Mouse (Mus musculus) WW6 (cell line): ENCODE results near the gene Tiam1.
"Not testable (repeated sequence)": the region's sequence is repeated elsewhere in the genome, so short reads cannot be mapped to it uniquely, and the experiment has no call there.

Experiments
- DNase-seq: peaks from one replicate; pipeline ENCODE4 v3.0.0-alpha.2; 2013; ENCODE audit warnings: low read depth, low spot score

Tiam1 gene

DNA sequence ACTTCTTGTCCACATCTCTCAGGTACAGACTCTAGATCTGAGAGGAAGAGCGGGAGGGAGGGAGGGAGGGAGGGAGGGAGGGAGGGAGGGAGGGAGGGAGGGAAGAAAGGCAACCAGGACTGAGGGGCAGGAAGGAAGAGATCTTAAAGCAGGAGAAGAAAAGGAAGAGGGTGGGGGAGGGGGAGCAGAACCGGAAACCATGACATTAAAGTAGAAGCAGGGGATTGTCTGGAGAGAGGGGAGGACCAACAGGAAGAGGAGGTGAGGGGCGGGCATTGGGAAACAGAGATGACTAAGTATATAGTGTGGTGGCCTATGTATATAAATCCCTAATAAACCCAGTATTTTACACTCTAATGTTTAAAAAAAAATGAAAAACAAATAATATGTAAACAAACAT, 34.1 kb downstream of the Tiam1 start:
- no peak for DNase-seq

DNA sequence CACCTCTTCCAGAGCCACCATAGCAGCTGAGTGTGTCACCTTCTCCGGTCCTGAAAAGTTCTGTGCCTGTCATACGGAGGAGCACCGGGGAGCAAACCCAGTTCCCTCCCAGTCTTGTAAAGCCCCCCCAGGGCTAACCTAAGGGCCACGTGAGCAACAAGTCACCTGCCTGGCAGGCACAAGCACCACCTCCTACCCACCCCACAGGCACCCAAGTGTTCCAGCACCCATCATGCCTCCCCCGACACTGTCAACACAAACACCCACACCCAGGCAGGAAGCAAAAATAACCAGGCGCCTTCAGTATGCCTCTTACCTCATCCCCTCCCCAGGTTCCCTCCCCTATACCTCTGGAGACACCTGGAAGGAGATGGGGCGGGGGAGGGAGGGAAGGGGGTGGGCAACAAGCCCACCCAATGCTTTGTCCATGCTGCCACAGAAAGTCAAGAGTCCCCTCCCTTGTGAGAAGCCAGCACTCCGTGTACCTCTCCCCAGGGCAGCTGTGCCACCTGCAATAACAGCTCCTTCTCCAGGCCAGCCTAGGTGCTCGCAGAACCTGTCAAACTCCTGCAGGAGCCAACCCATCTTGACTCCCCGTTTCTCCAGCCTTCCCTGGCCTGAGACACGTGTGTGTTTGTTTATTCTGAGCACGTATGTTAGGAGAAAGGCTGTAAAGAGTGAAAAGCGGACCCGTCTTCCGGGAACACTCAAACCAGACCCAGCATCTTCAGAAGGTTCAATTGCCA, 38.7 kb downstream of the Tiam1 start:
- no peak for DNase-seq

DNA sequence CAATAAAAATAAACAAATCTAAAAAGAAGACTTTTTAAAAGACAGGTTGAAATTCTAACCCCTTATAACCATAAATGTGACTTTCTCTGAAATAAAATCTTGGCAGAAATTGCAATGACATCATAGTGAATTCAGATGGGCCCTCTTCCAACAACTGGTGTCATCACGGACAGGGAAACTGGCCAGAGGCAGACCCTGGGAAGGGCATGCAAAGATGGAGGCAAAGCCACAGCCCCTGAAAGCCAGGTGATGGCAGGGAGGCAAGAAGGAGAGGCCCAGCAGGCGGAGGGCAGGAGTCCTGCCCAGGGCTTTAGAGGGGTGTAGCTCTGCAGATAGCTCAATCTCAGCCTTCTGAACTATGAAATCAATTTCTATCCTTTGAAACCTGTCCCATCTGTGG, 39.8 kb downstream of the Tiam1 start:
- DNase-seq = no peak

DNA sequence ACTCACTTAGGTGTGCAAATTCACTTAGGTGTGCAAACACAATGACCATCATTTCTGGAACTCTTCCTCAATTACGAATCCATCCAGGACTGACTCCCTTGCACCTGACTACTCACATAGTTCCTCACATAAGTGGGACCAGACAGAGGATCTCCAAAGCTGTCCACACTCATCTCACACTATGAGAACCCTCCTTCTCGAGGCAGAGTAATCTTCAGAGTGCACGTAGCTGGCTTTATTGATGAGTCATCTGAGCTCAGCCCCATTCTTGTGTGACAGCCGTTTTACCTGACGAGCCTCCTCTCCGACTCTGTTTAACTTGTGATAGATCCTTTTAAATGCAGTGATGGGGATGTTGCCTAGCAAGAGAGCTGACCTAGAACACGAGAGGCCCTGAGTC, 41.0 kb downstream of the Tiam1 start:
- DNase-seq = no peak

DNA sequence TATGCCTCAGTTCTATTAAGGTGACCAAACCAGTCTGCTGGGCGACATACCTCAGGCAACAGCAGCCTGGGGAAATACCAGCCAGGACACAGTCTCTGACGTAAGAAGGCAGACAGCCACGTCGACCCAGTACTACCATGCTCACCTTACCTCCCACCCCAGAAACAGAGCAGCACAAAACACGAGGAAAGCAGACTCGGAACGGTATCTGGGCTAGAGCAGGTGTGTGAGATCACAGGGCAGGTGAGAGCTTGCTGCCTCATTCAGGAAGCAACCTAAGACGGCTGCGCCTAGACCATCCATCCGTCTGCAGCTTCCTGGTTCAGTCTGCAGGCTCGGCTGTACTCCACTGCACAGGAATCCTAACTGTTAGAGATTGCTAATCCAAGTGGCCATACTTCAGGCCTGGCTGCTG, 45.4 kb downstream of the Tiam1 start:
- DNase-seq = no peak

DNA sequence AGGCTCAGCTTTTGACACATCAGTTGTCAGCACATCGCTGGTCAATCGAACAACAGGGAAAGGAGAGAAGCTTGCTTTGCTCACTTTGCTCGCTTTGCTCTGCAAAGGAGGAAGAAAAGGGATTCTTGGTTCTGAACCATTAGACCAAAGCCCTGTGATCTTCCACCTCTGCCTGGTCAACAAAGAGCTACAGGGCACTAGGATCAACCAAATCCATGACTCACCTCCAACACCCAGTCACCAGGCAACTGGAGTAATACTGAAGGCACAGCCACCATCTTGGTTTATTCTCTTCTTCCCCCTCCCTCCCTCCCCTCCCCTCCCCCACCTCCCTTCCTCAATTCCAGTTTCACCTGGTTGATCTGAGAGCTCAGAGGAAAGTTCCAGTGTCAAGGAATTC, 45.8 kb downstream of the Tiam1 start:
- no peak for DNase-seq

DNA sequence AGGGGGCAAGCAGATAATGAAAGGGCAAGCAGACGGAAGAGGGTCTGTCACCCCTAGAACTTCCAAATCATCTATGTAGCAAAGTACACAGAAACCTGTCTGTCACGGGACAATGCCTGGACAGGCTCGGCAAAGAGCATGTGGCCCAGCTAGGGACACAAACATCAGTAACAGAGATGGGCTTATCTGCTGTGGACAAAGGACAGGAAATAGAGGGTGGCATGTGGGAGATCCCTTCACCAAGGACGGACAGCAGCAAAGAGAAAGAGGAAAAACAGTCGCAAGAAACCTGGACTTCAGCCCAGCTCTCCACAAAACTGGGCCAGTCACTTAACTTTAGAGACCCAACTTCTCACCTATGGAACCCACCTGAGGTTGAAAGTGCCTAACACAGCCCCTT, 47.6 kb downstream of the Tiam1 start:
- DNase-seq = no peak

DNA sequence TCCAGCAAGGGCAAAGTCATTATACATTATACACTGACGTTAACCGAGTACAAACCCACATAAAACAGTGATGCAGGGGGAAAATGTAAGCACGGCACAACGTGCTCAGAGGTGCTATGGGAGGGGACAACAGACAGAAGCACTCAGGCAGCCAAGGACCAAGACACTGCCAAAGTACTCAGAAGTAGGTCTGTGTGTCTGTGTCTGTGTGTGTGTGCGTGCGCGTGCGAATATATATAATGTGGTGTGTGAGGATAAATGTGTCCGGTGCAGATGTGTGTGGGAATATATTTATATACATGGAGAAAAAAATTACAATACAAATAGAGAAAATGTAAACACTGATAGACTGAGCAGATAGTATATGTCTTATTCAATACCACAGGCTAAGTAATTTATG, 50.6 kb downstream of the Tiam1 start:
- DNase-seq = no peak

DNA sequence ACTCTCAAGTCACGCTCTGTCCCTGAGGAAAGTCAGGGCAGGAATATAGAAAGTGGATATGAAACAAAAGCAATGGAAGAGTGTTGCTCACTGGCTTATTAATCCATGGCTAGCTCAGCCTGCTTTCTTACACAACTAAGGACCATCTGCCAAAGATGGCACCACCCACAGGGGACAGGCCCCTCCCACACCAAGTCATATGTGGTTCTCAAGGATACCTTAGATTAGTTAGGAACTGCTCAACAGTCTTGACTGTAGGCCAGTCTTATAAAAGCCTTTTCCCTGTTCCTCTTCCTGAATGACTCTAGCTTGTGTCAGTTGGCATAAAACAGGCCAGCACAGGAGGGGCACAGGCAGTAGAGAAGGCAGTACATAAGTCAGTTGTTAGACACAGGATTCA, 51.7 kb downstream of the Tiam1 start:
- DNase-seq = no peak

DNA sequence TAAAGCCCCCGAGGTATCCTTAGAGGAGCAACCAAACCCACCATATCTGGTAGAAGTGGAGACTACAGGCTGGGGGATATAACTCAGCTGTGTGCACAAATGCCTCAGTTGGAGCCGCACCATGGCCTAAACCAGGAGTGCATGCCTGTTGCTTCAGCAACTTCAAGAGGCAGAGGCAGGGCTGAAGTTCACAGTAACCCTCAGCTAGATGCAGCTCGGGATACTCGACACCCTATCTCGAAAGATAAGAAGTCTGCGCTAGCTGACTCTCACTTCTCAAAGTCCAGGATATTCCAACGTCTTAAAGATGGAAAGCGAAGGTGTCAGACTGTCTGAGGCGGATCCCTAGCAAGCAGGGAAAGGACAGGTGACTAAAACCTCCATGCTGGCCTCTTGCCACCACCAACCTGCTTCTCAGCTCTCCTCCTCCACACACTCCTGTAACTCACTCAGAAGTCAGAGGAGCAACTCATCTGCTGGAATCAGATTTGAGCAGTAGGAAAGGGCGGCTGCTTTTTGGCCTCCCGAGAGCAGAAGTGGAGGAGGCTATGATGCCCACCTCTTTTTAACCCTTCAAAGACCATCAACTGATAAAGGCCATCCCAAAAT, 52.4 kb downstream of the Tiam1 start:
- no peak for DNase-seq

DNA sequence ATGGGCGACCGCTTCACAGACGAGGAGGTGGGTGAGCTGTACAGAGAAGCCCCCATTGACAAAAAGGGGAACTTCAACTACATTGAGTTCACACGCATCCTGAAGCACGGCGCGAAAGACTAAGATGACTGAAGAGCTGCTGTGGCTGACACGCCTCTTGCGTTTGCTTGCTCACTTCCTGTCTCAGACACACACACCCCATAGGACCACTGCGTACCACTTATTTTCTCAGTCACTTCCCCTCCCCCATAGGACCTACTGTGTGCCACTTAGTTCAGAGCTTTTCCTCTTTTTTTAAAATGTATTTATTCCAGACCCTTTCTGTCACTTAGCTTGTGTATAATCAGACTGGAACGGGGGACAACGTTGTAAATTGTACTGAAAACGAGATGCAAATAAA, 53.2 kb downstream of the Tiam1 start:
- no peak for DNase-seq

DNA sequence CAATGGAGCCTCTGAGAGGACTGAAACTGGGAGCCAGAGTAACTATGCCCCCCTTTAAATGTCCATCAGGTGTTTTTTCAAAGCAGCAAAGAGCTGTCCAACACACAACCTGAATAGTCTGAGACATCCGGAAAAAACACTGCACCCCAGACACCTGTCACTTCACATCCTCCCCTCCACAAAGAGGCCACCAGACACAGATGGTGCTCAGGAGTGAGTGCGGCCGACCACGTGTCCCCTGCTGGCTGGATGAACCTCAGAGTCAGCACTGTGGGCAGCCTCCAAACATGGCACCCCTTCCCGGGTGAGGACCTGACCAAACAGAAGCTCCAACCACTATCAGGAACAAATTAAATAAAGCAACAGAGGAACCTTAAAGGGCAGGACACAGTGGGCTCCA, 56.3 kb downstream of the Tiam1 start:
- no peak for DNase-seq

DNA sequence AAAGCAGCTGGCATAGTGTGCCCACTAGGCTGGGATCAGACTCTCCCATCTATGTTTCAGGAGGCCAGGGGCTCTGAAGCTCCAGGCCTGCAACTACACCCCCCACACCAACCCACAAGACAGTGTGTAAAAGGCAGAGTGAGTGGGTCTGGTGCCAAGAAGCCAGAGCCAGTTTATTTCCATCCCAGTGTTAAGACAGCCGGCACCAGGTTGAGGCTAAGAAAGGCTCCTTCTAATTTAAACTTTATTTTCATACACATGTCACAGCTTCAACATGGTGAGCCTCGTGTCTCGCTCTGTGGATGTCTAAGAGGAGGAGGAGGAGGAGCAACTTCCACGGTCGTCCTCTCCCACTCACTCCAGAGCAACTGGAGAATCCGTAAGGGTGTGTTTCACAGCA, 57.5 kb downstream of the Tiam1 start:
- no peak for DNase-seq

DNA sequence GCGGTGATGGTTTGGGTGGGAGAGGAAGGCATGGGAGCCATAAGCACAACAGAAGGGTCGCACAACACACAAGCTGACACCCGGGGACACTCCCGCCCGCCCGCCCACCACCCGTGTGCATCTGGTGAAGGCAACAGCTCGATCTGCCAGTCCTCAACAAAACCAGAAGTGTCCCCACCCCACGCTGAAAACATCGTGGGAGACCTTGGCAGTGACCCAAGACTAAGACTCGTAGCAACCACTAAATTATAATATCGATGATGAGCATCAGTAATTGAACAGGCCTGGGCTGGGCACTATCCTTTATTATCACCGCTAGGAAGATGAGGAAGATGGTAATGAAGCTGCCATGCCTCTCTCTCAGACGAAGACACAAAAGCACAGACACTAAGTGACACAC, 58.0 kb downstream of the Tiam1 start:
- DNase-seq = no peak

DNA sequence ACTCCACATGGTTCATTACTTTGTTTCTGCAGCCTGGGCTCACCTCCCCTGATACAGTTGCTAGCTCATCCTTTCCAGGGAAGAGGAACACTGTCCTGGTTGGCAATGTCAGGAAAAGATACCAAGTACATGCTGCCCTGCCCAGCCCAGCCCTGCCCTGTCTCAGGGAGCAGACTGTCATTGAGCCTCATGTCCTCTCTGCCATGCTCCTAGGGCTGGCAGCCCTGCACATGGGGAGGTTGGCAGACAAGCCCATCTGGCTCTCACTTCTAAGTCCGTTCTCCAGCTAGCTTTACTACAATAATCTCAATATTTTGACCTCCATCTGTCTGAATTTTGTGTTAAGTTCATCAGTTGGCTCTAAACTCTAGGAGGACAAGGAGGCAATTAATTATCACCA, 62.4 kb downstream of the Tiam1 start:
- DNase-seq = no peak

DNA sequence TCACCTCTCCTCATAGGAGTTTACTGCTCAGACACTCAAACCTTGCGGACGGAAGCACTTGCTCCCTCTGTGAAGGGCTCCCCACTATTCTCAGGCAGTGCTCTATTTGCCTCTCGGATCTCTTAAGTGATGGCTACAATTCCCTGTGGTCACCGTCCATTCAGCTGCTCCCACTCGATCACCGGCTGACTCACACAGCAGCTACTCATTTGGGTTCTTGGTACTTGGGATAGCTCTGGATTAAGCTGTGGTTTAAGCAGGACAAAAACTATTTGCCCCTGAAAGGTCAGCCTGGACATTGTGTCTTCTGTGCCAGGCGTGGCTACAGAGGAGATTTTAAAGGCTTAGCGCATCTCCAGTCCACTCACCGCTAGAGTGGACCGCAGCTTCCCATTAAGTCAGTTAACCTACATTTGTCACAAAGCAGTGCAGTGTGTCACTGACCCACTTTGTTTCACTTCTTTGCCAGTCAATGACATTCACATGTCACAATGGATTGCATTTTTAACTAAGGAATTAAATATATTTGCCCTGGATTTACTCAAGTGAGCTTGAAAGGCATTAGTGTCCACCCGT, 64.7 kb downstream of the Tiam1 start:
- DNase-seq = no peak

DNA sequence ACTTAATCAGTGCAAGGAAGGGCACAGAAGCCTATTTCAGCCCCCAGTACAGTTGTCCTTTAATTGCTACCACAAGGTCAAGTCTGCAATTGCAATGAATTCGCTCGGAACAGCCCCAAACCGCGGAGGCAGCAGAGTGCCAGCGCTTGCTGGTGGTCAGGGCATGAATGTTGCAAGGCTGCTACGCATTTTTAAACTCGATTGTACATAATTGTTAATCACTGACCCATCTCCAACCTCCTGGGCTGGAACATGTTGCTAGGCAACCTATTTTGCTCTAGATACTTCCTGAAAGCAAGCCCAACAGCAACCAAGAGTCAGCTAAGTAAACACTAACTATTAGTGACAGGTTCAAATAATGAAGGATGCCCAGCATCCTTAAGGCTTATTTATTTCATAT, 70.1 kb downstream of the Tiam1 start:
- DNase-seq = no peak

DNA sequence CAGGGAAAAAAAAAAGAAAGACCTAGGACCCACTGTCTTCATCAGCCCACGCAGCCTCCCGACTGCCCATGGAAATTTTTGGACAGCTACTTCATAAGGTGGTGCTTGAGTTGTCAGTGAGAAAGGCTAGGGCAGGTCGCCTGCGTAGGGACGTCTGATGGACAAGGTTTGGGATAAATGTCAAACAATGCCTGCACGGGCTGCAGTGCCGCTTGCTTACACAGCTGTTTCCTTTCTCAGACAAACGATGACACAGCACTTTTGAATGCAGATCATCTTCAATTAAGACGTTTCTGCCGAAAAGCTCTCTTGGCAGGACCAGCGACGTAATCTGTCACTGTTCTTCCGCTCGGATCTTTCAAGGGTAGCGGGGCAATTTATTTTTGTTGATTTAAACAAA, 70.9 kb downstream of the Tiam1 start:
- no peak for DNase-seq

DNA sequence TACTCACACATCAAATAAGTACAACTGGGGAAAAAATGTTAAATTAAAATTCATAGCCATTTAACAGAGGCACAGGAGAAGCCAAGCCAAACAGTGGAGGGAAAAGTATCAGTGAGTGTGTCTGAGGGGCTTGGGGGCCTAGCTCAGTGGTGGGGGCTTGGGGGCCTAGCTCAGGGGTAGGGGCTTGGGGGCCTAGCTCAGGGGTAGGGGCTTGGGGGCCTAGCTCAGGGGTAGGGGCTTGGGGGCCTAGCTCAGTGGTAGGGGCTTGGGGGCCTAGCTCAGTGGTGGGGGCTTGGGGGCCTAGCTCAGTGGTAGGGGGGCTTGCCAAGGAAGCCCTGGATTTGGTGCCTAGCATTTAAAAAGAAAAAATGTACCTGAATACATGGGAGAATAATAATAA, 72.4 kb downstream of the Tiam1 start:
- DNase-seq = not testable (repeated sequence)

DNA sequence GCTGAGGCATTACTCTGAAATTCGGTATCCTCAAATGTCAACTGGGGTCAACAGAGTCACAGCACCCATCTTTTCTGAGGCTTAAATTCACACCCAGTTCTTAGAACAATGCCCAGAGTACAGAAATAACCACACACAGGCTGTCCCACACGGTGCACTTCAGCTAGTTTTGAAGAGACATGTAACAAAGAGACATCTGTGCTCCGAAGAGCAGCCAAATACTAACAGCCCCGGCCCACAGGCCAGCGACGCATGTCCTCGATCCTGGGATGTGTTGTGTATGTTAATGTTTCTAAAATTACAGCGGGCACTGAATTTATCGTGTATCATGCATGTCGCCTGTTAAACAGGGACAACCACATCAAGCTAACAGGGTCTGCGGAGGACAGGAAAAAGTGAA, 73.5 kb downstream of the Tiam1 start:
- no peak for DNase-seq

DNA sequence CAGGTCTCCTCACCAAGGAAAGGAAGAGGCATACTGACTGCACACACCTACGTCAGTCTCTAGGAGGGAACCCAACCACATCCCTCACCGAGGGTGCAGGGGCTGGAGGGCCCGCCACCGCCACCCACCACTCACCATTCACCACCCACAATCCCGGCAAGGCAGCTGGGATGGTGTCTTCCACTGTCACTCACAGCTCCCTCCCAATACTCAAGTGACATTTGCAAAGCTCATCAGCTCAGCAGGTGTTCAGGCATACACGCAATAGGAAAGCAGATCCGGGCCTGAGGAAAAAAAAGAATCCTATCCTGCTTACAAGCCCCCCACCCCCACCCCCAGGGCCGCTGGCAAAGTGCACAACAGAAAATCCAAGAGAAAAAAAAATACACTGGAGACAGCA, 74.4 kb downstream of the Tiam1 start:
- no peak for DNase-seq

DNA sequence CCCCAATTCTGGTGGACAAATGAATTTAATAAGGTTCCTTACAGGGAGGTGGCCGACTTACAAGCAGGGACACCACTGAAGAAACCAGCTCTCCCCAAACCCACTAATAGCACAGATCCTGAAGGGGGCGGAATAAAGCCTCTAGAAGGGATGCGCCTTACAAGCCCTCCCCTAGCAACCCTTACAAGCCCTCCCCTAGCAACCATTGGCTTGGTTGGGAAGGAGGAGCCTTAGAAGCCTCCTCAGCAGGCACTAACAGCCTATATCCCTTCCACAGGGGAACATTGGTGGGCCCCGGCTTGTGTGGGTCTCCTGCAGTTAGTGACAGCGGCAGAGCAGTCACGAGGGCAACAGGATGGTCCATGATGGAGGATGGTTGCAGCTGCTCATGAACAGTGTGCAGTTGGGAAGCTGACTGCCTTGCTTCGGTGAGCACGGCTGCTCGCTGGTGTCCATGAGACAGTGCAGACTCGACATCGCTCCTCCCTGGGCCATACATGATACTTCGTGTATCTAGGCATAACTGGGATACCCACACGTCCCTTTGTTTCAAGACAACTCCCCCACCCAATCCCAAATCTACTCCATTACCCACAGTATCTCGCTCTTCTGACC, 90.6 kb downstream of the Tiam1 start:
- DNase-seq = no peak

DNA sequence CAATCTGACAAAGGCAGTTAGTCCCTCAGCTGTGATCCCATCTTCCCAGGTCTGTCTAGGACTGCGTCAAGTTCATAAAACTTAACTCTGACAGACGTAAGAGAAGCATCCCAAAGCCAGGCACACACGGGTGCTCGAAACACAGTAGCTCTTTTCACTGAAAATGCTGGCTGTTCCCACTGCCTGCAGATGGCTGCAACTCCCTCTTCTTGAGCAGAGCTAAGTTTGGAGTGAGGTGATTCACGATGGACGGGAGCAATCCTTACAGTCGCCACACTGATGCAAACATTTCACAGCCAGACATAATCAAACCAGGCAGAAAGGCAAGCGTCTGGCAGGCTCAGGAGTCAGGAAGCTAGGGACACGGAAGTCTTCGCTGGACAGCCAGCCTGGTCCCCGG, 91.2 kb downstream of the Tiam1 start:
- DNase-seq = no peak
